Mouse (Mus musculus) bone marrow macrophage, adult 2 months (primary cell): ENCODE results near the gene Gabbr2. TPM values are rescaled to one million over a fixed set of nuclear protein-coding genes. Genes with fewer than 3 reads are reported as not detected.

ENCODE experiments used
- H3K27ac ChIP-seq: 2 replicates; pipeline ENCODE4 v1.5.1; 2012; ENCODE audit warnings: low read depth, low read length; ENCODE audit not compliant: insufficient read depth
- H3K4me1 ChIP-seq: 2 replicates; pipeline ENCODE4 v1.6.1; 2012; ENCODE audit warnings: low read length; ENCODE audit not compliant: control insufficient read depth, insufficient read depth
- H3K4me3 ChIP-seq: 2 replicates; pipeline ENCODE4 v1.5.1; 2012; ENCODE audit warnings: mild to moderate bottlenecking, low read length, moderate library complexity; ENCODE audit not compliant: insufficient read depth
- CTCF ChIP-seq: IDR thresholded peaks from 2 replicates; pipeline ENCODE4 v1.5.1; 2012; ENCODE audit warnings: low read depth, mild to moderate bottlenecking, low read length, moderate library complexity
- POLR2A ChIP-seq: IDR thresholded peaks from 2 replicates; pipeline ENCODE4 v1.6.1; 2012; ENCODE audit warnings: mild to moderate bottlenecking, low read depth, low read length, borderline replicate concordance
- polyA plus RNA-seq: library from polyadenylated mRNA; stranded (reverse); fragments of >200 nt; gene quantifications from 2 replicates; pipeline ENCODE4 v1.2.4, GENCODE M21; 2012; ENCODE audit not compliant: missing spikeins, insufficient read depth, insufficient read length

Gene Gabbr2
- polyA plus RNA-seq, 1 experiment = 0.74 TPM

GRCm38 (mm10) chr4:46684160-46684559 lies 307.5 kb downstream of the Gabbr2 start:
- Histone ChIP-seq H3K4me3 (no peak overlapping the region), H3K27ac (no peak overlapping the region)
- TF ChIP-seq CTCF (no peak), POLR2A (no peak)

GRCm38 (mm10) chr4:46676646-46677045 lies 315.0 kb downstream of the Gabbr2 start:
- H3K4me3 ChIP-seq = no peak overlapping the region
- TF ChIP-seq POLR2A (no peak), CTCF (no peak)
- no peaks in the 10 kb centered on the region; the same call in 1 of the 2 replicates for H3K4me1 ChIP-seq
- no peak overlapping the region for H3K27ac ChIP-seq

More at GRCm38 (mm10) chr4:46684160-46684559, 307.5 kb downstream of the Gabbr2 start:
- peaks cover 2% of the 10 kb centered on the region for H3K4me1 ChIP-seq

GRCm38 (mm10) chr4:46675992-46676391 lies 315.7 kb downstream of the Gabbr2 start:
- no peak for TF ChIP-seq POLR2A
- no peak for TF ChIP-seq CTCF
- H3K27ac ChIP-seq = no peak overlapping the region
- no peak overlapping the region for H3K4me3 ChIP-seq
- H3K4me1 ChIP-seq = no peaks in the 10 kb centered on the region; the same call in 1 of the 2 replicates

DNA sequence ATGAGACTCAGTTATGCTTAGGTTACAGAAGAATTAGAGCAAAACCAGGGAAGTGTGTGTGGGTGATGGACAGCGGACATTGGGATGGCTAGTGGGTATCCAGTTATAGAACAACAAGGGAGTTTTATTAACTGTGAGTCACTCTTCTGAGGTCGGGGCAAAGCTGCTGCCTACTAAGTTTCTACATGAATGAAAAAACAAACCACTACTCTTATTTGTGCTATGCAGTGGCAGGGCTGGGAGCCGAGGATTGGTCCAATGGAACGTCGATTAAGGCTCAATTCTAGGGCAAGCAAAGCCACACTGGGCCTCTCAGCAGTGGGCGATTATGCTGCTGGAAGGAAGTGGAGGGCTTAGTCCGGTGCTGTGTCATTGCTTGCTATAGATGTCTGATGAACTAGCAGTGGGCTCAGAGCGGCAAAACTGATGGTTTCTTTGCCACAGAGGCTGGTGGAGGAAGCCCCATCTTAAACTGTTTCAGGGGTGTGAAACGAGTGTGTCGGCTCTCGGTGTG lies 316.3 kb downstream of the Gabbr2 start:
- no peak overlapping the region for H3K4me3 ChIP-seq
- no peak overlapping the region for H3K27ac ChIP-seq
- peaks cover 5% of the 10 kb centered on the region for H3K4me1 ChIP-seq
- no peak for TF ChIP-seq CTCF
- no peak for TF ChIP-seq POLR2A

- Histone ChIP-seq H3K4me3 (no peak overlapping the region), H3K4me1 (peaks cover 7% of the 10 kb centered on the region), H3K27ac (no peak overlapping the region)
- TF ChIP-seq CTCF = no peak
- TF ChIP-seq POLR2A = no peak
Measured at GRCm38 (mm10) chr4:46668620-46669019, 323.1 kb downstream of the Gabbr2 start.

GRCm38 (mm10) chr4:46666420-46666819 lies 325.3 kb downstream of the Gabbr2 start:
- TF ChIP-seq POLR2A = no peak
- TF ChIP-seq CTCF = no peak
- Histone ChIP-seq H3K4me1 (peaks cover 7% of the 10 kb centered on the region), H3K27ac (no peak overlapping the region), H3K4me3 (no peak overlapping the region)

GRCm38 (mm10) chr4:46665371-46665774 lies 326.3 kb downstream of the Gabbr2 start:
- Histone ChIP-seq H3K27ac (no peak overlapping the region), H3K4me1 (peaks cover 2% of the 10 kb centered on the region), H3K4me3 (no peak overlapping the region)
- TF ChIP-seq POLR2A (no peak), CTCF (peak; percentile 26; the same call in 1 of the 2 replicates)

DNA sequence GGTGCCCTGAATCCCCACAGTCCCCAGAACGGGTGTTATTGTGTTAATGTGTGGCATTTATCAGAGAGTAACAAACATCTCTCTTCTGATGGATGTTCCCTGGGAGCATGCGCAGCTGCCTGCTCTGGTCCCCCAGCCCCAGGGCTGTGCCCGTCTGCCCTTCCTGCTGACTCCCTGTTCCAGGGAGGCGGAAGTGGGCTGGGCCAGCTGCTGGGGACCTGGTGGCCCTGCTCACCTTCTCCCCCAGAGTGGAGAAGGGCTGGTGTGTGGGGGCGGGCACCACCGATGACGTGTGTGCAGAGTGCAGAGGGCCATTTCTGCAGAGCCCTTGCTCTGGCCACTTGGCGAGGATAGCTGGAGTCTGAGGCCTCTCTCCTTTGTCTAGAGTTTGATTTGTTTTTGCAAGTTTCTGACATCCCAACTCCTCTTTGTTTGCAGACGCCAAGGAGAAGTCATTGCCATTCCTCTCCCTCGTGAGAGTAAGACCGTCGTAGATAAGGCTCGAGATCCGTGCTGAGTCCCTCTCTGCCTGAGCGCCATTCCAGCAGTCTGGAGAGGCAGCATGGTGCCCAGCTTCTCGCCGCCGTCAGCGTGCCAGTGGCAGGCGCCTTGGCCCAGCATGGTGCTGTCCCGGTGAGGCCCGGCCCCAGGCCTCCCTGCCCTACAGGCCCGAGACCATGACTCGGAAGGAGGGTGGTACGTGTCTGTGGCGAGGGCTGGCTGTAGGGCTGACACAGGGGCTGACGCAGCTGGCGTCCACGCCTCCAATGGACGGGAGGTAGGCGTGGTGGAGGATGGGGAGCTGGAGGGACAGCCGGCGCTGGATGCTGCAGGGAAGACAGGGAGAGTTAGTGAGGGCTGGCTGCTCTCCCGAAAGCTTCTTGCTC lies 327.3 kb downstream of the Gabbr2 start:
- Histone ChIP-seq H3K4me1 (no peaks in the 10 kb centered on the region), H3K4me3 (no peak overlapping the region), H3K27ac (no peak overlapping the region)
- no peak for TF ChIP-seq POLR2A
- no peak for TF ChIP-seq CTCF

DNA sequence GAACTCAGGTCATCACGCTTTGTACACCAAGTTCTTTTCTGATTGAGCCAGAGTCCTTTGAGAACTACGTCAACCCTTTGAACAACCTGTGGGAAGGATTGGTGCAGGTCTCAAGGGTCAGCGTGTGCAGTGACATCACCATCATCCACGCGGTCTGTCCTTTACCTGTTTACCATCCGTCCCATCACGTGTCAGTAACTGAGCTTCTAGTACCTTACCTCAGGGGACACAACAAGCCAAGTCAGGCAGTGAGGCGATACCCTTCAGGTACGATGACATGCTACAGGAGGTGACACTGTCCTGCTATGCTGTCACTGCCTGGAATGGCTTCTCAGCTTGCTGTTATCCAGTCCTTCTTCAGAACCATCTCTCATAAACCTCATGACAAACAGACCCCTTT lies 330.2 kb downstream of the Gabbr2 start:
- H3K4me3 ChIP-seq = no peak overlapping the region
- H3K27ac ChIP-seq = no peak overlapping the region
- TF ChIP-seq POLR2A = no peak
- no peak for TF ChIP-seq CTCF
- no peaks in the 10 kb centered on the region for H3K4me1 ChIP-seq

DNA sequence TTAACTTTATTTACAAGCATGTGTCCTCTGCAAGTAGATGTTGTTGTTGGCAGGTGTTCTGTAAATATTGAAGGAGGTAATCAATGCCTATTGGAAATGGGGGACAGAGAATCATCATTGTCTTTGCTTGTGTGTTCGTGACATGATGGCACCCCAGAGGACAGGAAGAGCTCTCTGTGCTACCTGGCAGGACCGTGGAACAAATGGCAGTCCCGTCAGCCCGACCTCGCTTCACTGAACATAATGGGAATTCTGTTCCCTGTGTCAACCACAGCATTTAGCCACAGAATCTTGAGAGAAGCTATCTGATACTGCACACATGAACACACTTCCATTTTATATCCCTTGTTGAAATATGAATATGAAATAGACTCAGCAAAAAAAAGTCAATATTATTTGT lies 332.7 kb downstream of the Gabbr2 start:
- Histone ChIP-seq H3K27ac (no peak overlapping the region), H3K4me3 (no peak overlapping the region), H3K4me1 (no peaks in the 10 kb centered on the region)
- TF ChIP-seq POLR2A = no peak
- no peak for TF ChIP-seq CTCF
